Mouse (Mus musculus) lung, postnatal 10 days (tissue): ENCODE measurements at regions not wholly inside any gene's neighbourhood (a gene's known extent, or its start where the extent isn't known, plus 50 kb on each side); places are given as distances from the start of the nearest gene placed in this dataset.

ENCODE experiments used
- DNase-seq: peaks from one replicate; pipeline ENCODE4 v3.0.0; 2021

DNA sequence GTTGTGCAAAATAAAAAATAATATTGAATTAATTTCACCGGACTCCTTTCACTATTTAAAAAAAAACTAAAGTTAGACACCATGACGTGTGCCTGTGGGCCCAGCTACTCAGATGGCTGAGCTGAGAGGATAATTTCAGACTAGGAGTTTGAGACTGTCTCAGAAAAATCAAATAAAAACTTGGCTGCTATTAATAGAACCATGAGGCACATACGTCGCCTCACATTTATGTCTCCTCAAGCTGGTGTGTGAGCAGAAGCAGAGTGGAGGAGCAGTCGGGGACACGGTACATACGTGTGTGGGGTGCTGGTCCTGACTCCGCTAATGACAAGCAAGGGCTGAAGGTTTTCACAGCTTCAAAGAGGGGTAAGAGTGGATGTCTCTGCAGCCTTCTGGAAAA lies 52.8 kb upstream of the Dmrtb1 start:
- DNase-seq: no peak

DNA sequence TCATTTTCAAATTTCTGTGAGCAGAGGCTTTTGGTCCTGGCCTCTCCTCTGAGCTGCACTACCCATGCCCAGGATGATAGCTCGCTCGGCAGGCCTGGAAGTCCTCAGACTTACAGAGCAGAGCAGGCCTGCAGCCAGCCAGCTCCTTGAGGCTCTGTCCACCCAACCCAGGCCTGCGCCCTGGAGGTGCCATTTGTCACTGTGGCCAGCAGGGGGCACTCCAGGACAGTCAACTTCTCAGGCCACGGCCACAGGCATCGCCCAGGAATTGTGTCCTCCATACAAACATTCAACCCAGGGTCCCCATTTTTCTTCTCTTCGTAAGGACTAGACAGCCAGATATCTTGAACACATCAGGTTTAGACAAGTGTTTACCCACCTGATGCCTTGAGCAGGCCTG lies 53.9 kb upstream of the Dmrtb1 start:
- peak; percentile 89 for DNase-seq

DNA sequence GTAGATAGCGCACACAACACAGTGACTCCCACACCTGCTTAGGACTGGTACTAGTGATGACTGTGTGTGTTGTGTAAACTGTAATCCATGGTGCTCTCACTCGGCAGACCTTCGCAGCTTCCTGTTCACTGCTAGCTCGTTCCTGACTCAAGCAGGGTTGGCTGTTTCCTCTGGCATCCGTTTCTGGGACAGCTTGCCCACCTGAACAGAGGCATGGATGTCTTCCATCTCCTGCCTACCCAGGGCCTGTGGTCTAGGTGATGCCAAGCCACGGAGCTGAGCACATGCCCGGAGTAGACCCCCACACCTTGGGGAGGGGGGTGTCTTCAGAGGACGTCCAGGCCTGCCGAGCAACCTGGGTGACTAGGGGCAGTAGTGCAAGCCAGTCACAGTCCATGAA lies 54.7 kb upstream of the Dmrtb1 start:
- no peak for DNase-seq

DNA sequence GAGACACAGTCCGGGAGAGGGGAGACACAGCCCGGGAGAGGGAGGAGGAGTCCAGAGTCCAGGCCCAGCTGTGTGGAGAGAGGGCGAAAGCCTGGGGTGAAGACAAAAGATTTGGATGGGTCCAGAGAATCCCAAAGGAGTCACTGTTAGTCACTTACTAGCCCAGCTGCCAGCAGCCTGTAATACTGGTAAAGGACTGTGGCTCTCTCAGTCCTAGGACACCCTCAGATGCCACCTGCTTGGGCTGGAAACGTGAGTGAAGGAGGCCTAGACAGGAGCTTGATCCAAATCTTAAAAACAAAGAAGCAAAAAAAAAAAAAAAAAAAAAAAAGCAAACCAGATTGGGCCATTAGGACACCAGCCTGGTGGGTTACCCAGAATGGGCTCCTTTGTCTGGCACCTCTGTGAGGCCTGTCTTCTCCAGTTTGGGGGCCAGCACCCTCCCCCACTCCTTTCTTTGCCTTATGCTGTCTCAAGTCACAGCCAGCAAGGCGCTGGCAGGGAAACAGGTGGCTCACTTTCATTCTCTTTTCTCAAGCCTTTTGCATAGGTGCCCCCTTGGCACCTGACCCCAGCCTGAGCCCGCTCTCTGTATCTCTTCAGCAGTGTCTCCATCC lies 55.9 kb upstream of the Dmrtb1 start:
- no peak for DNase-seq

DNA sequence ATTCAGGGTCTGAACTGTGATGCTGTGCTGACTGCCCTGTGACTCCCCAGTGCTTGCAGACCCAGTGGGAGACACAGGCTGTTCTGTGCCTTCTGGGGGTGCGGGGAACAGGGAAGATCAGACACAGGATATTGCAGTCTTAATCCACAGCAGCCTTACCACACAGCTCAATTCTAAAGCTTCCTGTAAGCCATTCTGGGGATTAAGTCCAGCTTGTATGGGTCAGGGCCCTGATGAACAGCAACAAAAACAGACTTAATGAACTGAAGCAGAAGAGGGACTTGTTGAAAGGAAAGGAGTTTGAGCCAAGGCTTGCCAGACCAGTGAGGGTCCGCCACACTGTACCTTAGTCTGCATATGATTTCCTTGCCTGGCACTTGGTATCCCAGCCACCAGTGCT lies 58.4 kb upstream of the Lrp8 start:
- no peak for DNase-seq

DNA sequence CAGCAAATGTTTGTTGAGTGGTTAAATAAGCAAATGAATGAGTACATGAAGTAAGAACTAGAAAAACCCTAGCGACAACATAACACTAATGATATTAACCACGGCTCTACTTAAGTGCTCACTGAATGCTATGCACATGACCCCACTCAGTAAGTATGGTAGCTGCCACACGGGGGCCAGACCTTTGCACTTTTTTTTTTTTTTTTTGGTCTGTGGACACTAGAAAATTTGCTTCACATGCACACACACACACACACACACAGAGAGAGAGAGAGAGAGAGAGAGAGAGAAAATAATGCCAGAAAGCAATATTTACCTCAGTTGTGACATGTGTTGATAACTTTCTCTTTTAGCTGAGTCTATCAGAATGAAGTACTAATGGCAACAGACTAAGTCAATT lies 55.7 kb upstream of the Lrp8 start:
- DNase-seq: no peak

DNA sequence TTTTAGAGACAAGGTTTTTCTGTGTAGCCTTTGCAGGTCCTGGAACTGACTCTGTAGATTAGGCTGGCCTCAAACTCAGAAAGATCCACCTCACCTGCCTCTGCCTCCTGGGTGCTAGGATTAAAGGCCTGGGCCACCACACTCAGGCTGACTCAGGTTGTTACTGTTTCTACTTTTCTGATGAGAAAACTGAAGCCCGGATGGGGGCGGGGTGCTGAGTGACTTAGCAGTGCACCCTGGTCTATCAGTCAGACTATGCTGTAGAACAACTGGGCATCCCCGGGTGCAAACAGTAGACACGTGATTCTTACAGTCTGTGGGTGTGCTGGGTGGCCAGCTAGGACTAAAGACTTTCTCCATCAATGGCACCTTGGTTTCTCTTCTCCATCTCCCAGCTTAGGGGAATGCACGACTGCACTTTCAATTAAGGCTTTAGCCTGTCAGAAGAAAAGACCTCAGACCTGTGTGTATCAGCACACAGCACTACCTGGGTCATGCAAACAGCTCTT lies 55.1 kb upstream of the Lrp8 start:
- no peak for DNase-seq

DNA sequence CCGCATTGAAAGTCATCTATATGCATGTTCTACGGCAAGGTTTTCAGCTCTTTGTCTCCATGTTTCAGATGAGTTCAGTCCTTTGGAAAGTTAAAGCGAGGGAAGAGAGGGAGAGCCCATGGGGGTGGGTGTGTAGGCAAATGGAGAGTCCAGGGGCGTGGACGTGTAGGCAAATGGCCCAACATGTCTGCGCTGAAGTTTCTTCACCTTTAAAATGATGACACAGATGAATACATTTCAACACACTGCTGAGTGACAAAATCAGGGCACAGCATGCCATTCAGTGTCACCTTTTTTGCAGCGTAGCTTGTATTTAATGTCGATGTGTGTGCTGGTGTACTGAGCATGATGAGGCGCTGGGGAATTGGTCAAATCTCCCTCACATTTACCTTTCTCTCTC lies 54.6 kb upstream of the Lrp8 start:
- DNase-seq: no peak

DNA sequence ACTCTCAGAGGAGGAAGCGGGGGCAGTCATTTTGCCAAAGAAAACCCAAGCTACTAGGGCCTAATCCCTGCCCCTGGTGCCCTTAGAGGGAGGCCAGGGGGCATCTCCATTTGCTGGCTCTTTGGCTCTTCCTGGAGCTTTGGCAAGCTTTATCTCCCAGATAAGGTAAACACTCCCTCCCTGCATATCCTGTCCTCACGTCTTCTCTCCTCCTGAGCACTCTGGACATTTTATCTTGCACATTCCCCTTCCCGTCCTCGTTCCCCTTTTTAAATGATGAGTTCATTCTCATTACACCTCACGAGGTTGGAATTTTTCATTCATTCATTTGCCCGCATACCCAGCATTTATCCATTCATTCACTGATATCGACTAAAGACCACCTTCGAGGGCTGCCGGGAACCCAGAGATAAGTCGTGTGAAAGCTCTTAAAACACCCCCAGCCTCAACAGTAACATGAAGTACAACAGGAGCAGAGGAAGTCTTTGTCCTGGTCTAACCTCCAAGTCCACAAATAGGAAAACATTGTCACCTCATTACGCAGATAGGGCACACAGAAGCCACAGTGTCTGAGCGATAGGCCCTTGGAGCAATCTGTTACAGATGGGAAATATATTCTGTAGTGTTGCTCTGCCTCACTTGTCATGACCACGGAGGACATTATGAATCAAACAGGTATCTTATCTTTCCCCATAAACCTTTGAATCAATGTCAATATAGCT lies 54.0 kb upstream of the Lrp8 start:
- no peak for DNase-seq

DNA sequence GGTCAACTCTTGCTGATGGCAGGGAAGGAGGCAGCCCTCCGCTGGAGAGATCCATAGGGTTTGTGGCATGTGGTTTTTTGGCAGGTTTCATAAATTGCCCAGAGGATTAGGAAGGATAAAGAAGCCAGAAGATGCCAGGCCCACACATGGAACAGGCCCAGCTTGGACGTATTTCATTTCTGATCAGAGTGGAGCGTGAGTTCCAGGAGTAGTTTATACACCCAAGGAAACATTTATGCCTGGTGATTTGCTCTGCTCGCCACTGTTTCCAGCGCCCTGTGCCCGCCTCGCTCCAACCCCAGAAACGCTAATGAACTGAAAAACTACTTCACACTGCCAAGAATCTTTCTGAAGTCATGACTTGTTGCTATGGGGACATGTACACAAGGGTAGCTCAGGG lies 53.0 kb upstream of the Lrp8 start:
- DNase-seq: peak; percentile 25

DNA sequence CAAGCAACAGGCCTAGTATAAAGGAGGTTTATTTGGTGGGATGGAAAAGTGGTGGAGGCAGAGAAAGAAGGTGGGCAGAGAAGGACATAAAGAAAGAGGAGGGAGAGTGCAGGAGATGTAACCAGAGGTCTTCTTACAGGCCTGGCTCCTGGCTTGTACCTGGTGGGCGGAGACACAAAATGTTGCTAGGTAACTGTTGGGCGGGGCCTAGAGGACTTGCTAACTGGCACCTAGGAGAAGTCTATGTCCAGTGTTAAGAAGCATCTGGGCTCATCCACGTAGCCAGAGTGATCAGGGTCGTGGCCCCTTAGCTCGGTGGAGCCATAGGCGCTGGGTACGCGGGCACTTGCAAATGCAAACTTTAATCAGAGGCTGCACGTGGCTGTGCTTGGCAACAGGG lies 52.0 kb upstream of the Lrp8 start:
- no peak for DNase-seq
